Mouse (Mus musculus): ENCODE measurements around the gene 2810004N23Rik.
A peak's percentile ranks its signal among the peaks of the same experiment; 100 is the strongest.
"Not testable (repeated sequence)": the region's sequence is repeated elsewhere in the genome, so short reads cannot be mapped to it uniquely, and the experiment has no call there.

The 2810004N23Rik gene

DNA sequence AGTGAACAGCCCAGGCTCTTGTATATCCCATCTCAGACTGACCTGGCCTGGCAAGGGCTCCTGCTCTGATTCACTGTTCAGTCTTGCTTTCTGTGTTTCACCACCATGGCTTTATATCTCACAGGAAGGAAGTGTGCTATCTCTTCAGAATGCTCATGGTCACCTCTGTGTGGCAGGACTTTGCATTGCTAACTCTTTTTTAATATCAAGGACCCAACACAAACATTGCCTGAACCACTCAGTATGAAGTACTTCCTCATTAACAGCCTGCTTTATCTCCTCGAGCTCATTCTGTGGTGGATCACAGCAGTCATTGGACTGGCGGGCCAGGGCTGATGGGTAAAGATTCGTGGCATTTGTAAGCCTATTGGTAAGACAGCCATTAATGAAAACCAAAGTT is 3.7 kb upstream of the 2810004N23Rik start:
- no peak for DNase-seq (ENCODE audit: inconsistent ontology term)

DNA sequence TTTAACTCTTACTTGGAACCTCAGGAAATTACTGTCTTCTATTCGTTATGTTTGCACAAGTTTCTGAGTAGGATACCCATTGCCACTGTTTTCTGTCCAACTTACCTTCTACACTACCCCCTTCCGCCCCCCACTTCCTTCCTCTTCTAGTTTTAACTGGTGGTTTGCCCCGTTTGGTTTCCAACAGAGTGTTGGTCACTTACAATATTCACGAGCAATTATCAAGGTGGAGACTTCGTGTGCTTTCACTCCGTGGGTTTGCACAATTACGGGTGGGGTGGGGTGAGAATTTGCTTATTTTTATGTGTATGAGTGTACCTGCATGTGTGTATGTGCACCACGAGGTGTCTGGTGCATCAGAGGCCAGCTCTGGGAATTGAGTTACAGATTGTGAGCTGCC is 809 bp upstream of the 2810004N23Rik start:
- DNase-seq (ENCODE audit: inconsistent ontology term), result no peak

DNA sequence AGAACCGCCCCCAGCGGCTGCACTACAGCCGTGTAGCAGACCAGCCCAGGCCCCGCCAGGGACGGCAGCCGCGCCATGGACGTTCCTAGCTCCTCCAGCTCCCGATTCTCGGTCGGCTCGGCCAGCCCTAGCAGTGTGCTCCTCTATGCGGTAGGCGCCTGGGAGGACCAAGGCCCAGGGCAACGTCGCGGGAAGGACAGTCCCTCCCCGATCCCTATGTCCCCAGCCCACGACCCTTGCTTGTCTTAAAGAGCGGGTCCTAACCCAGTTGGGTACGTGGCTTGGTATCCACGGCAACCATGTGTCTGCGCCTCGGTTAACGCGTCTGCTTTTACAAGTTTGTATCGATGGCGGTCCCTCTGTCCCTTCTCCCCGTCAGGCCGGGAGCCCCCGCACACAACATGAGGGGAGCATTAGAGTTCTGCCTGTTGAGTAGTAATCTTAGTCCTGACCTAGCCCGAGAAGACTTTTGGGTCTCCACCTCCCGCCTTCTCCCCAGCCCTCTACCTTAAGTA is 300 bp upstream of the 2810004N23Rik start:
- no peak for DNase-seq (ENCODE audit: inconsistent ontology term)

DNA sequence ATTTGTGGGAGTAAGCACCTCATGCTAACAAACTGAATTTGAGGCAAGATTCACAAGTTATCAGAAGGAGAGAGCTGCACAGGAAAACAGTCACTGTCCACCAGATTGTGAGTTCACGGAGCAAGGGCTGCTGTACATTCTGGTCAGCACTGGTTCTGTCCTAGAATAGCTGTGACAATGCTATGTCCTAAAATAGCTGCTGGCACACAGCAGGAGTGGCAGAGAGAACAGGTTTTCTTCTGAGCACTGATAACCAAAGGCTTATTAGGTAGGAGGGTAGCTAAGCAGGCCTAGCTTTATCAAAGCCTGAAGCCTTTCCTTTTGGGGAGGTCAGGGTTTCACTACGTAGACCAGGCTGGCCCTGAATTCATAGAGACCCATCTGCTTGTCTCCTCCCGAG is 2.7 kb downstream of the 2810004N23Rik start:
- DNase-seq (ENCODE audit: inconsistent ontology term), result no peak

DNA sequence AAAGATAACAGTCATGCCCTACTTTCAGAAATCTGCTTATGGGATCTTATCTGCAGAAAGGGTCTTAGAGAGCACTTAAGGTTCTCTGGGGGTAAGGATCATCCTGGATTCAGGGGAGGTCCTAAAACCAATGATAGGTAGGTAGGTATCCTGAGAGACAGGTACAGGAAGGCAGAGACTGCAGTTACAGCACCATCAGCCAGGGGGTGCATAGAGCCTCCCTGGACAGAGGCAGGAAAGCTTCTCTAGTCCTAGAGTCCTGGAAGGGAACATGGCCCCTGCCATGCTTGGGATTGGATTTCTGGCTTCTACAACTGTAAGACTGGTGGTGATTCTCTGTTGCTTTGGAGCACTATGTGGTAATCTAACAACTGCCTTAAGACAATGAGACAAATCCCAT is 3.5 kb downstream of the 2810004N23Rik start:
- no peak for DNase-seq (ENCODE audit: inconsistent ontology term)

DNA sequence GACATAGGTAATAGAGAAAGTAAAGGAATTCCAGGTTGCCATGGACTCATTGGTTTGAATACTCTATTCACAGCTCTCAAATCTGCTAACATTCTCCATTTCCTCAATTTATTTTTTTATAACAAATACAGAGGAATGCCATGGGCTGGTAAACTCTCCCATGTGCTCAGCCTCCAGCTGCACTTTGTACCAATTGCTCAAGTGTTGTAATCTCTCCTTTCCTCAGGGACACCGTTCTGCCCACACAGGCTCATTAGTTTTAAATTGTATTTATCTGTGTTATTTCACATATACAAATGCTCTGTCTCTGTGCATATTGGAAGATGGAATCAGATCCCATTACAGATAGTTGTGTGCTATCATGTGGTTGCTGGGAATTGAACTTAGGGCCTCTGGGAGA is 9.4 kb downstream of the 2810004N23Rik start:
- DNase-seq (ENCODE audit: inconsistent ontology term), result no peak

DNA sequence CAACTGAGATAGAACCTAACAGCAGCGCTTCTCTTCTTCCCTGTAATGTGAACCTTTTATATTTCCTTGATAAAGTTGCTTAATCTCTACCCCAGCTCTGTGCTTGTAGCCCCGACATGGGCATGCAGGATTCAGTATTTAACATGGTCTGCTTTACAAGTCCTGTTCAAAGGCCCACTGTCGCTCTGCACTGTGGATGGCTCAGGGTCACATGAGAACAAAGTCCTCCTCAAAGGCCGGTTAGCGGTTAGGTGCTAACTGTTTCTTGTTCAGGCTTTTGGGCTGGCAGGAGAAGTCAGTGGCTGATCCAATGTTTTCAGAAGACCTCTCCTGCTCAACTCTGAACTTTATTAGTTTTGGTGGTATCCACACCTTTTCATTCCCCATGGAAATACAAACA is 17.3 kb downstream of the 2810004N23Rik start:
- no peak for DNase-seq (ENCODE audit: inconsistent ontology term)

DNA sequence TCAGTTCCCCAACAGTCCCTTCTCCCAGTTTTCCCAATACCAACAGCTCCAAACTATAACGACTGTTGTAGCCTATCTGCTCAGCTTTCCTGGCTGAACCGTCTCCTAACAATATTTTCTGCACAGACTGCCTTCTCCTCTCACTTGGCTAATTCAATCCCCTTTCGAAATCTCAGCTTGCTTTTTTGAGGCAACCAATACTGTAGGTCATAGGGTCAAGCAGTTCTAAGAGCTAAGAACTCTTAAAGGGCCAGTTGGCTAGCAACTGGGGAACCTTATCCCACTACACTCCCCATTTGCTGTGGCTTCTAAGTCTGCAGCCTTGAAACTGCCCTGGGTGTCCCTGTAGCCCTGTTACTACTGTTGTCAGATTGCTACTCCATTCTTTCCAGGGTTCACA is 17.8 kb downstream of the 2810004N23Rik start:
- no peak for DNase-seq (ENCODE audit: inconsistent ontology term)

DNA sequence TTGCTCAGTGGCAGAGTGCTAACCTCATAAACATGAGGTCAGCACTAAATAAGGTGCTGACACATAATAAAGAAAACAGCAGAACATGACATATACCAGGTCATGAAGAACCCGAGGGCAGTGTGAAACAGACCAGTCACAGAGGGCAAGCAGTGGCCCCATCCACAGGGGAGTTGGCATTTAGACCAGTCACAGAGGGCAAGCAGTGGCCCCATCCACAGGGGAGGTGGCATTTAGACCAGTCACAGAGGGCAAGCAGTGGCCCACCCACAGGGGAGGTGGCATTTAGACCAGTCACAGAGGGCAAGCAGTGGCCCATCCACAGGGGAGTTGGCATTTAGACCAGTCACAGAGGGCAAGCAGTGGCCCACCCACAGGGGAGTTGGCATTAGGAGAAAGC is 20.0 kb downstream of the 2810004N23Rik start:
- not testable (repeated sequence) for DNase-seq (ENCODE audit: inconsistent ontology term)

DNA sequence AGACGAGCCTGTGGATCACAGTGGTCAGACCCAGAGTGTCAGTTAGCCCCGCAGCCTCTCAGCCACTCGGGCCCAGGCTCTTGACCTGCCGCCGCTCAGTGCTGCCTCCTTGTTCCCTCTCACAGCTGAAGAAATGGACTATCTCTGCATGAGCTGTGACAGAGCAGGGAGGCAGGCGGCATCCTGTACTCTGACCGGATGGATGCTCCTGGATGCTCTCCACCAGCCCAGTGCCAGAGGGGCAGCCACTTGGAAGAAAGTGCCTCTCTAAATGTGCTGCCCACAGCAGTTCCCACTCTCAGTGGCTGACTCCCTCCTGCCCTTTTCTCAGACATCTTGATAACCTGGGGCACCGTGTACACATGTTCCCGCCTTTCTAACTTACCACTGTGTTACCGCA is 21.1 kb downstream of the 2810004N23Rik start:
- no peak for DNase-seq (ENCODE audit: inconsistent ontology term)

DNA sequence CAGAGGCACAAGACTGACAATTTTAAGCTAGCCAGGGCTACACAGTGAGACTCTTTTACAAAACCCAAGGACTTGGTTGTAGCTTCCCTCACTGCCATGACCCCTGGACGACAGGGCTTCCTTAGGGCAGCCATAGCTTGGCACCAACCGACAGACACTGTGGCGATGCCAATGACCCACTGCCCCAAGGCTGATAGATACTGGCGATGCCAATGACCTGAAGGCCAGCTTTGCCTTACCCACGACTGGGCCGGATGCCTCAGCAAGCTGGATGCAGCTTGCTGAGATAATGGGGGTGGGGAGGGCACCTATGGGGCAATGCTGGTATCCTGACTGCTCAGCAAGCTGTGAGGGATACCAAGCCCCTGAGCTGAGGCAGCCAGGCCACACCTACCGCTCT is 22.0 kb downstream of the 2810004N23Rik start:
- DNase-seq (ENCODE audit: inconsistent ontology term), result no peak

DNA sequence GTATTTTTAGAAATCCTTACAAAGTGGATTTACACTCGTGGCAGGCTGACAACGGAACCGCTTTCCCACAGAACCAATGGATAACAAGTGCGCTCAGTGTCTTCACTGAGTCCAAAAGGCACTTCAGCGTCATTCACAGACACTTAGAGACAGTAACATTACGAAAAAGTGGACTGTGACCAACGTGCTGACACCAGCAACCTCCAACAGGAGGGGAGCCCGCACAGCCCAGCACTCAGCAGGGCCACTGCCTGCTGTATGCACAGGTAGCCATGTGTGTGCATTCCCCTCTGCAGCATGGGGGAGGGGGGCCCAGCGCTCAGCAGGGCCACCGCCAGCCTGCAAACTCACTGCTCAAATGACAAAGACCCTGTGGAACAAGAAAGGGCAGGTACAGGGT is 23.5 kb downstream of the 2810004N23Rik start:
- DNase-seq (ENCODE audit: inconsistent ontology term), result no peak

DNA sequence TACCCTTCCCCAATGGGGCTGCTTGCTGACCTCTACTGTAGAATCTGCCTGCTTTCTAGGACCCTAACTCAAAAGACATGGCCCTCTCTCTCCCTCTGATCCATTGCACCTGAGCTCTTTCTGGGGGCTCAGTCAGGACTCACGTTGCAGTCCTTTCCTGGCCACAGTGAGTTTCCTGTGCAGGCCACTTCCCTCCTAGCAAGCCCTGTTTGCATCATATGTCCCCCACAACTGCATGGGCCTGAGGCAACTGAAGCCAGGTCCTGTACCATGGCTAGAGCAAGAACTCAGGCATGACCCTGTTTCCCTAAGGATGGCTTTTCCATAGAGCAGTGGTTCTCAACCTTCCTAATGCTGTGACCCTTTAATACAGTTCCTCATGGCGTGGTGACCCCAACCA is 25.0 kb downstream of the 2810004N23Rik start:
- no peak for DNase-seq (ENCODE audit: inconsistent ontology term)

DNA sequence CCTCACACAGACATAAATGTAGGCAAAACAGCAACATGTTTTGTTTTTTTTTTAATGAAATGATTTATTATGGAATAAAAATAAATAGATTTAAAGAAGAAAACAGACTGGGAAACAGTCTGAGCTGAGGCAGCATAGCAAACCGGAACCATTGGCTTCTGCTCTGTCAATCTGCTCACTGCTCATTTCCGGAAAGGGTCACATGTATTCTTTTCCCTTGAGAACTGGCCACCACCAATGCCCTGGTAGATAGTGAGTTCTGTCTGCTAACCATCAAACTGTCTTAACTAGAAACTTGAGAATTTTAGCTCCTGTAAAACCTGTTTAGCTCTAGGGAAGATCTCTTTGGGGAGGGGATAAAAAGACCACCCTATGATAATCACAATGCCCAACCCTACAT is 26.0 kb downstream of the 2810004N23Rik start:
- DNase-seq (ENCODE audit: inconsistent ontology term), result no peak

DNA sequence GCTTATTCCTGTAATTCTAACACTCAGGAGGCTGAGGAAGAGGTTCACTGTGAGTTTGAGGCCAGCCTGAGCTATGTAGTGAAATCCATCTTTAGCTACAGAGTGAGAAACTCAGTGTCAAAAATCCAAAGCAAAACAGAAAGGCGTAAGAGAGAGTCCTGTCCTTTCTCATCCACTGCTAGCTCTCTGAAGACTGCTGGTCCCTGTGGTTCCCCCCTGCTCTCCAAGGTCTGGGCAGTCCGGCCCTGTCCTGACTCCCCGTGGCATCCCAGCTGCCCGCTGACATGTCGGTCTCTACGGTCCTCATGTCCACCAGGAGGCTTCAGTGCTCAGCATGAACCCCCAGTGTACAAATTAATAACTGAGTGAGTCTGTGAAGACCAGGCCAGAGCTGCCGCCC is 26.6 kb downstream of the 2810004N23Rik start:
- DNase-seq (ENCODE audit: inconsistent ontology term), result no peak

DNA sequence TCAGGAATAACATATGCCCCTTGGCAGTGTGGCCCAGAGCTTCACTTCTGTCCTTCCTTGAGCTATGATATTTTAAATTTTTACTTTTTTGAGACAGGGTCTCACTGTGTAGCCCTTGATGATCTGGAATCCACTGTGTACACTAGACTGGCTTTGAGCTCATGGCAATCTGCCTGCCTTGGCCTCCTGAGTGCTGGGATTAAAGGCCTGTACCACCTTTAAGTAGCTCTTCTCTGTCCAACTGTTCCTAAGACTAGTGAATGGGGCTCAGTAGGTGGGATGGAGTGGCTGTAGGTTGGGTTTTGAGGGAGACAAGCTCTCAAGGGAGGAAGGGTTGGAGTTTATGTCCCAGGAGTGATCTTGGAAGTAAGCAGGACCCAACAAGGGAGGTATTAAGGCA is 27.1 kb downstream of the 2810004N23Rik start:
- no peak for DNase-seq (ENCODE audit: inconsistent ontology term)

DNA sequence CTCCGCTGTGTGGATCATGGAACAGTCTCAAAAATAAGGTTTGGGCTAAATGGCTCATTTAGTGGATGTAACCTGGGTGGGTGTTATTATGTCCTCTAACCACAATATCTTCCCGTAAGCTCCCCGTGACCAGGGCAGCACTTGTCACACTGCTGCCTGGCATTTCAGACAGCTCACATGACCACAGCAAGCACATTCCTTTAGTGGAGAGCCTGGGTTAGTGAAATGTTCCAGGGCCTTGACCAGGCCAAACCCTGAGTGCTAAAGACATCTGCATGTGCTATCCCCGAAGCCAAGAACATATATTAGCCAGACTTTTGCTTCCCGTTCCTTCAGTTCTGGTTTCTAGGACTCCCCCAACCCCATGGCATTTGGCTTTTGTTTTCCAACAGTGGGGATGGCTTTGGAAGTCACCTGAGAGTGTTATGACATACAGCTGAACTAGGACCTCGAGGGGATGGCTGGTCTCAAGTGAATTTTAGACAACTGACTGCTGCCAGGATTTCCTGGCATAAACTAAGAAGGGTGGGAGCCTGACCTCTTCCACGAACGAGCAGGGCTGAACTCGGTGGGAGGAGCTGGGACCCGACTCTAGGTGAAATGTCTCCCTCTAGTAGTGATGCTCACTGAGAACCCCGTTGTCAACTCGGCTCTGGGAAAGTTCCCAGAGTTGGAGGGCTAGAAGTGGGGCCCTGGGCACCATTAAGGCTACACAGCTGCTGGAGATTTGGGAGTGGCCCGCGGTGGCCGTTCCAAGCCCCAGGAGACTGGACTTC is 29.3 kb downstream of the 2810004N23Rik start:
- DNase-seq (ENCODE audit: inconsistent ontology term), result no peak

DNA sequence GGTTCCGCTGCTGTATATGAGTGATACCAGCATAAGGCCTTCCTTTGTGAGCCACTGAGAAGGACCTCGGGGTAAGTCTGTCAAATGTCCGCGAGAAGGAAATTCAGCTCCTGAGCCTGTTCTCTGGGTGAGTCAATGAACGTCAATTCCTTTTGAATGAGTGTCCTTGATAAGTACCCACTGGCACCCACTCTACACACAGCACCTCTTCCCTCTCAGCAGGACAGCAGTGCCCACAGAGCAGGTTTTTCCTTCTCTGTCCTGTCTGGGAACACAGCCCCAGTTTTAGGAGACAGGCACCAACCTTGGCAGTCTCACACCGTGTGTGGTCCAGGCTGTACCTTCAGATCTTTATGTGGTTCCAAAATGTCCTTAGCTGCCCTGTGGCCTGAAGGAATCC is 31.0 kb downstream of the 2810004N23Rik start:
- DNase-seq (ENCODE audit: inconsistent ontology term), result no peak

DNA sequence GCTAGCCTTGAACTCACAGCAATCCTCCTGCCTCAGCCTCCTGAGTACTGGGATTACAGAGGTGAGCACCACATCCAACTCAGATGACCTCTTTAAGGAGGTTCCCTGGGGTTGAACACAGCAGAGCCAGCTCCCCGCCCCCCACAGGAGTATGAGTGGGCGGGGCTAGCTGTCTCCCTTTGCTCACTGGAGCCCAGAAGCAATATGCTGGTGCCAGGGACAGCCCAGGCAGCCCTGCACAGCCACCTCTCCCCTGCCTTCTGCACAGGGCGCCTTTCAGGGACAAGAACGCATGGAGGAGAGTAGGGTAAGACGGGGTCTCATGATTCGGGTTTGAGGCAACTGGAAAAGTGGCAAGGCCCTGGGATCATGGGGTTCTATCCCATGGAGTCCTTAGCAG is 31.4 kb downstream of the 2810004N23Rik start:
- no peak for DNase-seq (ENCODE audit: inconsistent ontology term)

DNA sequence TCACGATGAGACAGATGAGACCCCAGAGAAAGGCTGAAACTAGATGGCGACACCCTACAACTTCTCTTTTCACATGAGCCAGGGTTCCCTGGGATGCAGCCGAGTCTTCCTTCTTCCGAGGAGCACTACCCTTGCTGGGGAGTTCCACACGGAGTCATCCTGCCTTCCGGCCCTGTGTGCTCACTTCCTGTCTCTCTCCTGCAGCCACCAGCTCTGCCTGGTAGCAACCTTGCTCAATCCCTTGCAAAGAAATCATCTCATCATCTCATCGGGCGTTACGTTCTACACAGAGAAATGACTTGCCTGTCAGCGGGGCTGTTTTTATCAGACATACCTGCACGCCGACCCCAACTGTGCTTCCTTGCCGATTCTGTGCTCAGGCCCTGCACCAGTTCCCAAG is 32.9 kb downstream of the 2810004N23Rik start:
- DNase-seq (ENCODE audit: inconsistent ontology term), result no peak

DNA sequence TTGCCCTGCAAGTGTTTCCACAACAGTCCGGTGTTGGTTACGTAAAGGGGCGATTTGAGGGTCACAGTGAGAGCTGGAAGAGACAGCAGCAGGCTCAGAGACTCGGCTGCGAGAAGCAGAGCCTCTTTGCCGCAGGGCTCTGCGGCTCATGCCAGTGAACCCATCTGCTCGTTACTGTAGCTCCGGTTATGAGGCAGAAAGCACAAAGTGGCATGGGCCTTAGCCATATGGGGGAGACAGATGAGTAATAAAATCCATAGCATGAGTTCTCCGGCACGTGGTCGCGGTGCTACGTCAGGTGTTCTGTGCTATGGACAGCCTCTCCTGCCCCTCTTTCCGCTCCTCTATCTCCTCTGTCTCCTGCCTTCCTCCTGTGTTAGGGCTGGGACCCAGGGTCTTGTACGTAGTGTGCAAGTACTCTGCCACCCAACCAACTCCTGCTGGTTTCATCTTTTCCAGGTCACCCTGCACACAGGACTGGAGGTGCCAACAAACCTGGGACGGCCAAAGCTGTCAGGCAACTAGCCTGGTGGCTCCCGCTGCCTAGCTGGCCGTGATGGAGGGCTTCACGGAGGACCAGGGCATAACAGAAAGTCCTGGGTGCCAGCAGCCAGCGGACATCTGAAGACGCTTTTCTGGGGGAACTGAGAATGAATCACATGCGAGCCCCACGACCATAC is 34.2 kb downstream of the 2810004N23Rik start:
- DNase-seq (ENCODE audit: inconsistent ontology term), result no peak

DNA sequence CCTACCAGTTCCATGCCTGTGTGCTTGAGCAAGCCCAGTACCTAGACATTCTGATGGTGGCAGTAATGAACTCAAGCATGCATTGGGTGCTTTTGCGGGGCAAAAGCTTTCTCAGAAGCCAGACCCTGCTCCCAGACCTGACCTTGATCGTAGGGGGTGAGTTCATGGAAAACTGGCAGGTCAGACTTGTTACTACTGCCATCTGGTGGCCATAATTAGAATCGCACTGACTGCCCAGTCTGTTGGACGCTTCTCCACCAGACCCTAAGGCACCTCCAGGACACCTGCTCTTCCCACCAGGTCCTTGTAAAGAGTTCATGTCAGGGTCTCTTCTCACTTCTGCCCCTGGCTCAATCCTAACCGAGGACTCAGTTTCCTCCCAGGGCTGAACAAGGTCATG is 35.5 kb downstream of the 2810004N23Rik start:
- DNase-seq (ENCODE audit: inconsistent ontology term), result peak; percentile 62

DNA sequence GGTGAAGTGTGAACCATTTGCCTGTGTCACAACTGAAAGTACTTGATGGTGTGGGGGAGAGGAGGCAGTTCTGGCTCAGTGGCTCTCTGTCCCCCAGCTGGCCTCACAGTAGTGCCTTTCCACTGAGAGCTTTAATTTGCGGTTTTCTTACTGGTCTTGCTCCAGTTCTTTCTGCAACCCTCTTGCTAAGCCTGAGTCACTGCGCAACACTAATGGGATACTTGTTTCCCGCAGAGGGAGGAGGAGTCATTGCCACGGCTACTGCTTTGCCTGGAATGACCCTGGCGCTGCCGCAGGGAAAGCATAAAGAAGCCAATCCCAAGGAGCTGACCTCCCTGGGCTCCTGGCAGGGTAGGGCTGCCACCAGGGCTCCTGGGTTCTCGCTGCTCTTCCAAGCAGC is 36.3 kb downstream of the 2810004N23Rik start:
- peak; percentile 96 for DNase-seq (ENCODE audit: inconsistent ontology term)

Measured in Muller cell, postnatal 12 days (primary cell).